Mouse (Mus musculus) forebrain, embryonic 13.5 days (tissue): ENCODE measurements around the gene Hapln1. TPM values are rescaled to one million over a fixed set of nuclear protein-coding genes. Genes with fewer than 3 reads are reported as not detected.

Experiments
- ATAC-seq: fragments of 200-750 bp; cut with Nextera tagmentation; 2 replicates; pipeline ENCODE4 v1.8.0; 2017
- H3K27ac ChIP-seq: fragments of 300-500 bp; sonication (generic); 2 replicates; pipeline ENCODE4 v1.5.1; 2015; ENCODE audit warnings: inconsistent platforms, mild to moderate bottlenecking, moderate library complexity
- H3K27me3 ChIP-seq: fragments of 300-500 bp; sonication (generic); 2 replicates; pipeline ENCODE4 v1.6.1; 2015; ENCODE audit warnings: mild to moderate bottlenecking, inconsistent platforms
- H3K36me3 ChIP-seq: fragments of 300-500 bp; sonication (generic); 2 replicates; pipeline ENCODE4 v1.6.1; 2015; ENCODE audit warnings: mild to moderate bottlenecking, inconsistent platforms; ENCODE audit not compliant: poor library complexity, severe bottlenecking
- H3K4me1 ChIP-seq: fragments of 300-500 bp; sonication (generic); 2 replicates; pipeline ENCODE4 v1.6.1; 2015; ENCODE audit warnings: inconsistent platforms
- H3K4me2 ChIP-seq: fragments of 300-500 bp; sonication (generic); 2 replicates; pipeline ENCODE4 v1.6.1; 2015; ENCODE audit warnings: inconsistent platforms, mild to moderate bottlenecking, moderate library complexity
- H3K4me3 ChIP-seq: fragments of 300-500 bp; sonication (generic); 2 replicates; pipeline ENCODE4 v1.5.1; 2015; ENCODE audit warnings: mild to moderate bottlenecking, inconsistent platforms
- H3K9ac ChIP-seq: fragments of 300-500 bp; sonication (generic); 2 replicates; pipeline ENCODE4 v1.6.1; 2015; ENCODE audit warnings: mild to moderate bottlenecking, inconsistent platforms
- H3K9me3 ChIP-seq: fragments of 300-500 bp; sonication (generic); replicated peaks from 2 replicates; pipeline ENCODE4 v1.6.1; 2016; ENCODE audit warnings: inconsistent platforms
- WGBS: fragments of 180-500 bp; shearing (Covaris S2); methylation state at CpG from one replicate; pipeline ENCODE4 v1.1.7; 2015; 5-methylcytosine and 5-hydroxymethylcytosine counted together
- polyA plus RNA-seq: library from polyadenylated mRNA; unstranded; fragments of >200 nt; fragmentation: Nextera tagmentation; extraction: Ambion mirVana; gene quantifications from 2 replicates; pipeline ENCODE4 v1.2.1, GENCODE M21; 2015

Hapln1 gene
- polyA plus RNA-seq, 1 experiment from 2014 or later: 0.76 TPM

DNA sequence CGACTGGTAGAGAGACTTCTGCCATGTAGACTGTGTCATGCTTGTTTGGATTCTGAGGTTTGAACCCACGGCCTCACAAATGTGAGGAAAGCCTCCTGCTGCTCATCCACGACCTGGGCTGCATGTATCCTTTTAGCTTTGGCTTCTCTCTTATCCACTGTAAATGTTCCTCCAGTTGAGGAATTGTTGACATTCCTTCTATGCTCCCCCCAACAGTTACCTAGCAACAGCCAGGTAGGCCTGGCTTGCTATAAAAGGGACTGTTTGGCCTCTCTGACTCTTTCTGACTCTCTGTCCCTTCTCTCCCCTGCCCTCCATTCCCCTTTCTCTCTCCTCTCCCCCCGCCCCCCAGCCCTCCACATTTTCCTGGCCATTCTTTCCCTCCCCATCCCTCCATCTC lies 9.9 kb downstream of the Hapln1 start:
- Histone ChIP-seq H3K4me2 (no peak overlapping the region), H3K27me3 (no peaks in the 10 kb centered on the region), H3K27ac (no peak overlapping the region), H3K9me3 (no peaks in the 10 kb centered on the region), H3K9ac (no peak overlapping the region), H3K4me3 (no peak overlapping the region), H3K36me3 (no peaks in the 10 kb centered on the region), H3K4me1 (no peaks in the 10 kb centered on the region)
- no peak for ATAC-seq
- WGBS: 62% methylated on average over 4 of the region's 4 CpGs

DNA sequence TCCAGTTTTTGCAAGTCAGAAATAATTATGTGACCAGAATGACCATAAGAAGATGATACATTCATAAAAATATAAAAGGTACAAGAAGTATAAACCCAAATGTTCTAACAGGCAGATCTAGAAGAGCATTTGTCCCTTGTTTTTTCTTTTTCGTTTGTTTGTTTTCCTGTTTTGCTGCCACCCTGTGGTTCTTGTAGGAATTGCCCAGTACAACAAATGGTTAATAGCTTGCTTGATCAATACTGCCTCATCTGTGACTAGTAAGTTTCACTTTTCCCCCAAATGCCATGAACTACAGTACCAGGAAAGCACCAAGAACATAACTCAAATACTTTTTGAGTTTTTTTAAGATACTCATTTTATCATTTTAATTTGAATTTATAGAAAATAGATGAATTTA lies 11.9 kb downstream of the Hapln1 start:
- H3K4me1 ChIP-seq: no peaks in the 10 kb centered on the region
- ATAC-seq: no peak
- no peaks in the 10 kb centered on the region for H3K27me3 ChIP-seq
- 7% methylated on average over 1 of the region's 1 CpGs for WGBS
- no peak overlapping the region for H3K4me3 ChIP-seq
- H3K27ac ChIP-seq: no peak overlapping the region
- no peaks in the 10 kb centered on the region for H3K36me3 ChIP-seq
- H3K9ac ChIP-seq: no peak overlapping the region
- H3K9me3 ChIP-seq: no peaks in the 10 kb centered on the region
- H3K4me2 ChIP-seq: no peak overlapping the region

DNA sequence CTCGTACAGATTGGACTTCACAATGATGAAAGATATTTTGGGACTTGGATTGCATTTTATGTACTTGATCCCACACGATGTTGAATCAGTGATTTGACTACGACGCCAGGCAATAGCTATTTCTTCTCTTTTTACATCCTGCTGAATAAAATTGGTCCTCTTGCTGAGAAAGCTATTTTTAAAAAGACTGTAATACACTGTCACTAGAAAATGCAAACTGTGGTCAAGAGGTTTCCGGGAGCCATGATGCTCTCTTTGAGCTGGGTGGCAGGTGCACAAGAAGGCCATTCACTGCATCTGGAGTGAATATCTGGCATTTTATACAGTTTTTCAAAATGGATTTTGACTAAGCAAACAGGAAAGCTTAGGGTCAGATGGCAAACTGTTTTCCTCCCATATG lies 24.9 kb downstream of the Hapln1 start:
- no peak overlapping the region for H3K4me3 ChIP-seq
- H3K27ac ChIP-seq: no peak overlapping the region
- H3K9ac ChIP-seq: no peak overlapping the region
- no peaks in the 10 kb centered on the region for H3K9me3 ChIP-seq
- H3K27me3 ChIP-seq: no peaks in the 10 kb centered on the region
- H3K36me3 ChIP-seq: no peaks in the 10 kb centered on the region
- H3K4me2 ChIP-seq: no peak overlapping the region
- H3K4me1 ChIP-seq: no peaks in the 10 kb centered on the region
- no peak for ATAC-seq
- 93% methylated on average over 5 of the region's 5 CpGs for WGBS

DNA sequence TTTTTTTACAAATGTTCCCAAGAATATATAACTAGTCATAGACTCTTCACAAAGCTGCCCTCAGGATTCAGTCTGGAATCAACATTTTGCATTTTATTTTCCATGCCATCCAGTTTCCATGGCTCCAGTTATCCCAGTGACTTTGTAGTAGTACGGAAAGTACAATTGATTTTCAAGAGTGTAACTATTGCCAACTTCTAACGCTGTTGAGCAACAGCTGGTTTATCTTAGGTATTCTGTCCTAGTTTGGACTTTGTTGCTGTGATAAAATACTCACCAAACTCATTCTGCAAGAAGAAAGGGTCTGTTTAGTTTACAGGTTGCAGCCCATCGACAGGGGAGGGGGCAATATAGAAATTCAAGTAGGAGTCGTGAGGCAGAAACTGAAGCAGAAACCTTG lies 26.7 kb downstream of the Hapln1 start:
- Histone ChIP-seq H3K27ac (no peak overlapping the region), H3K36me3 (no peaks in the 10 kb centered on the region), H3K4me3 (no peak overlapping the region), H3K27me3 (no peaks in the 10 kb centered on the region), H3K4me1 (no peaks in the 10 kb centered on the region), H3K4me2 (no peak overlapping the region), H3K9me3 (no peaks in the 10 kb centered on the region), H3K9ac (no peak overlapping the region)
- no peak for ATAC-seq
- WGBS: 90% methylated on average over 4 of the region's 4 CpGs

DNA sequence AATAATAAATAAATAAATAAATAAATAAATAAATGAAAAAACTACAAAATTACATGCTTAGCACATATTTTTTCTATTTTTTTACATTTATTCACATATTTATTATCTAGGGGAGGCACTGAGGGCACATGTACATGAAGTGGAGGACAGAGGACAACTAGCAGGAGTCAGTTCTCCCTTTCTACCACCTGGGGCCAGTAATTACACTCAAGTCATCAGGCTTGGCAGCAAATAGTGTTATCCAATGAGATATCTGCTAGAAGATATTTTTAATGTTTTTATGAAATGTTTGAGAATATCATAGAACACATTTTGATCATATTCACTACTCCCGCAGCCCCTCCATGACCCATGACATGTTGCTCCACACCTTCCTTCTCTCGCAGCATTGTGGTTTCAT lies 39.5 kb downstream of the Hapln1 start:
- no peak for ATAC-seq
- Histone ChIP-seq H3K36me3 (no peaks in the 10 kb centered on the region), H3K4me3 (no peak overlapping the region), H3K4me2 (no peak overlapping the region), H3K9me3 (no peaks in the 10 kb centered on the region), H3K4me1 (no peaks in the 10 kb centered on the region), H3K9ac (no peak overlapping the region), H3K27ac (no peak overlapping the region), H3K27me3 (no peaks in the 10 kb centered on the region)
- WGBS: 93% methylated on average over 2 of the region's 2 CpGs

DNA sequence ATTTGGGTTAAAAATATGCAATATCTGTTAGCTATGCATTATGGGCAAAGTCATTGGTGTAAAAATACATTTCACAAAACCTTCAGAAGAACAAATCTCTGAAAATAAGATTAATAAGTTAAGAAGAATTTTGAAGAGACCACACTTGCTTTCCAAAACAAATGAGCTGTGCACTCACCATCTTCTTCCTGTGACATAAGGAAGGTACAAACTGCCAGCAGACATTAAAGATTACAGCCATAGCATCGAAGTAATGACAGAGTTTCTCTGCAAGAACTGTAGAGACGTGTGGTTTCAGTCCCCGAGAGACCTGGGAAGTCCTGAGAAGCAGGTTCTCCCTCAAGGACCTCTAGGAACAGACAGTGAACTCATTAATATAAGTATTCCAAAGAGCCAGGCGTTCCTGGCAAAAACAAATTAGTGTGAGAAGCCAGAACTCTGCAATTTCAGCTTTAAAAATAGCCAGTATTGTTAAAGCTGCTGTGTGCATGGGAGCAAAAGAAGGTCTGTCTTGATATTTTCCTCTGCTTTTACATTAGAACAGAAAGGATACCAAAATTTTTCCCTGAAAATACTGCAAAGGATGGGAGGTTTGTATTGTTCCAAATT lies 43.6 kb downstream of the Hapln1 start:
- Histone ChIP-seq H3K9ac (no peak overlapping the region), H3K9me3 (no peaks in the 10 kb centered on the region), H3K4me1 (no peaks in the 10 kb centered on the region), H3K4me3 (no peak overlapping the region), H3K27ac (no peak overlapping the region), H3K27me3 (no peaks in the 10 kb centered on the region), H3K4me2 (no peak overlapping the region), H3K36me3 (no peaks in the 10 kb centered on the region)
- no peak for ATAC-seq
- 74% methylated on average over 4 of the region's 4 CpGs for WGBS

DNA sequence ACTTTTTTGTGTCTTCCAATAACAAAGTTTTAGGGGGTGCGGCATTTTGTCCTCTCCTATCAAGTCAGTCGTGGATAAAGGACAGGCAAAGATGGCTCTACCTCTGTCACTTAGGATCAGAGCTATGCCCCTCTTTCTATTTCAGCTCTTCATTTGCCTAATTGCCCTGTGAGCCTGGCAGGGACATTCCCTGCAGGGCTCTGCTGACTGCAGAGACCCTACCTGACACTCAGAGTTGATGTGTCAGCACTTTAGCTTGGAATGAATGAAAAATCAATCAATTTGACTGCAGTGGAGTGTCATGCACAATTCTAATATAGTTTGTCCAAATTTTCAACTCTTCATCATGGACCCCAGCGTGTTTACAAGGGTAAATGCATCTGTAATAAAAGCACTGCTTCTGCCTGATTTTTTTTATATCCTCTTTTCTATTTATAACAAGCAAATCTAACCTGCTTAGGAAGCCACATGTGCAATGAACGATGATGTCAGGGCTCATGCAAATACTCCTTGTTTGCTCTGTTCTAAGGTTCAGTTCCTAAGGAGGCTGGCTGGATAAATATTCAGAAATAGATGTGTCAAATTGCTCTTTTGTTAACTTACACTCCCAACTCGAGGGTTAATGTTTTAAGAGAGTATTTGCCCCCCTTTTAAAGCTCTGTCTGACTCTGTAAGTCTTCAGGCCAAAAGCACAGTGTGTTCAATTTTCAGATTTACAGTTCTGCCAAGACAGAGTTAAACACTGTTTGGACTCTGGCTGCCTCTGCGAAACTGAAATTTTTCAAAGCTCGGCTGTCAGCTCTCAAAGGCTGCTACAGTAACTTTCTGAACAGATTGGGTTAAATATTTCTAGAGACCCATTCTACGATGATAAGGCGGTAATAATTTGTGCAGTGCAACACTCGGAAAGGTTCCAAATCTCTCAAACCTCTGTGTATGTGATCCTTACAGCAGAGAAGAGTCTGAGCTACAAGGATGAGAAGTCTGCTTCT lies 44.4 kb downstream of the Hapln1 start:
- no peak overlapping the region for H3K27ac ChIP-seq
- no peaks in the 10 kb centered on the region for H3K4me1 ChIP-seq
- no peak overlapping the region for H3K9ac ChIP-seq
- H3K4me3 ChIP-seq: no peak overlapping the region
- no peak for ATAC-seq
- H3K36me3 ChIP-seq: no peaks in the 10 kb centered on the region
- no peaks in the 10 kb centered on the region for H3K9me3 ChIP-seq
- no peaks in the 10 kb centered on the region for H3K27me3 ChIP-seq
- H3K4me2 ChIP-seq: no peak overlapping the region
- WGBS: 67% methylated on average over 10 of the region's 10 CpGs

DNA sequence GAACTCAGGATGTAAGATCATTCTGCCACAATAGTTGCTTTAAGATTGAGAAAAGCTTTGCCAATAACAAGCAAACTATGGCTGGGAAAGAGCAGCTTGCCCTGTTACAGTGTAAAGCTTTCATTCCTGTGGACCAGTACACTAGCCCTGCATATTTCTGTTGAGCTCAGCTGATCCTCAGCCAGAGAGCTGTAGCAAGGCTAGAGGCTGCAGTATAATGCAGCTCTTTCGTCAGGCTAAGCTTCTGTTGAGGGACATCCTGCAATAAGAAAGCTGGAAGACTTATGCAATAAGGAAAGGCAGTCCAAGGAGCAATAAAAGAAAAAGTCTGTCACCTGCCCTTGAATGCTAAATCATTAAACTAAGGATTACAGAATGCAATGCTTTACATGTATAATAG lies 45.5 kb downstream of the Hapln1 start:
- WGBS: 55% methylated on average over 1 of the region's 1 CpGs
- H3K4me3 ChIP-seq: no peak overlapping the region
- no peak overlapping the region for H3K27ac ChIP-seq
- H3K36me3 ChIP-seq: no peaks in the 10 kb centered on the region
- H3K9ac ChIP-seq: no peak overlapping the region
- no peaks in the 10 kb centered on the region for H3K4me1 ChIP-seq
- no peak overlapping the region for H3K4me2 ChIP-seq
- no peaks in the 10 kb centered on the region for H3K27me3 ChIP-seq
- no peak for ATAC-seq
- H3K9me3 ChIP-seq: no peaks in the 10 kb centered on the region

DNA sequence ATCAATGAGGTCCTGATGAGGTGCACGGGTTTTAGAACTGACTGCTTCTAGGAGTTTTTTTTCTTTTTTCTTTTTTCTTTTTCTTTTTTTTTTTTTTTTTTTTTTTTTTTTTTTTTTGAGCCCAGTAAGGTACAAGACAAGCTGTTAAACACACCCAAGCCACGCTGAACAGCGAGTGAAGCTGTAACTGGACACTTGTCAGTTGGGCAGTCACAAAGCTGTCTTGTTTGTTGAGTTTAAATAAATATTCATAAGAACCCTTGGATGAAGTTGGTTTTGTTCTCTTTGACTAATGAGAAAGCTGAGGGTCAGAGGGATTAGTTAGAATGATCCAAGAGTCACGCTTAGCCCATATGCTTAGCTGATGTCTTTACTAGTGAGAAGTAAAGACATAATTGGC lies 55.5 kb downstream of the Hapln1 start:
- ATAC-seq: no peak

DNA sequence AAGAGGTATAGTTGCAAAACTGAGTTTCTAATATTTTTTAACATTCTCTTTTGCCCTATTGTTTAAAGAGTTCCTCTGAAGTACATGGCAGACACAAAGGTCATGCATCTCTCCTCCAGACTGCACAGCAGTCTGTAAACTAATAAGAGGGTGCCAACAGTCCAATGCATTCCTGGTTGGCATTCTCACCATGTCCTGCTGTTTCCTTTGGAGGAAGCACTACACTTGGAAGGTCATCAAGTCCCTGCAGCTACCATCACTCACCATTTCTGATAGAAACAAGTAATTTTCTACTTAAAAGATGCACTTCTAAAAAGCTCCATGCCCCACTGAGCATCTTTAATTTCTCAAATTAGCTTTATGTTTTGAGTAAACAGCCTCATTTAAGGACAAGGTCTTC lies 57.8 kb downstream of the Hapln1 start:
- H3K27me3 ChIP-seq: no peaks in the 10 kb centered on the region
- H3K27ac ChIP-seq: no peak overlapping the region
- H3K4me2 ChIP-seq: no peak overlapping the region
- no peak overlapping the region for H3K4me3 ChIP-seq
- H3K9me3 ChIP-seq: 0 out of 2 replicates have a peak, but pooled peaks cover 7% of the 10 kb centered on the region
- H3K4me1 ChIP-seq: no peaks in the 10 kb centered on the region
- H3K9ac ChIP-seq: no peak overlapping the region
- no peaks in the 10 kb centered on the region for H3K36me3 ChIP-seq
- ATAC-seq: no peak

More for the DNA sequence above, 55.5 kb downstream of the Hapln1 start:
- WGBS: 53% methylated on average over 4 of the region's 4 CpGs
- Histone ChIP-seq H3K4me1 (no peaks in the 10 kb centered on the region), H3K27me3 (no peaks in the 10 kb centered on the region), H3K4me2 (no peak overlapping the region), H3K36me3 (no peaks in the 10 kb centered on the region), H3K4me3 (no peak overlapping the region), H3K9me3 (0 out of 2 replicates have a peak, but pooled peaks cover 7% of the 10 kb centered on the region), H3K9ac (no peak overlapping the region), H3K27ac (no peak overlapping the region)

DNA sequence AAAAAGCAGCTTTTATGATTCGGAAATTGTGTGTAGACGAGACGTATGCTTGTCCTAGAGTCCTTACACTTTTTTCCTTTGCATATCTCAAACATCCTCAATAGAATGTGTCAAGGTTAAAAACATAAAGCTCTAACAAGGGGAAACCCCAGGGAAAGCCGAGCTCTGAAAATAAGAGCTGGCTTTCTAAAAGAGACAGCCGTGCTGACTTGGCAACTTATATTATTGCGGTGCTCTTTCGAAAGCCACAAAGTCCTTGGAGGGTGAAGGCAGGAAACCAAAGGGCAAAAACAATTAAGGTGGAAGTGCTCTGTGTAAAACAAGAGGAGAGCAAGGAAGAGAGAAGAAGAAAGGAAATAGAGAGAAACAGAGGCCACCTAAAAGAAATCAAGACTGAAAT lies 60.9 kb downstream of the Hapln1 start:
- ATAC-seq: no peak
- WGBS: 78% methylated on average over 7 of the region's 7 CpGs
- H3K27ac ChIP-seq: no peak overlapping the region
- no peaks in the 10 kb centered on the region for H3K36me3 ChIP-seq
- H3K4me2 ChIP-seq: no peak overlapping the region
- no peaks in the 10 kb centered on the region for H3K27me3 ChIP-seq
- no peaks in the 10 kb centered on the region for H3K9me3 ChIP-seq
- no peaks in the 10 kb centered on the region for H3K4me1 ChIP-seq
- no peak overlapping the region for H3K4me3 ChIP-seq
- no peak overlapping the region for H3K9ac ChIP-seq

DNA sequence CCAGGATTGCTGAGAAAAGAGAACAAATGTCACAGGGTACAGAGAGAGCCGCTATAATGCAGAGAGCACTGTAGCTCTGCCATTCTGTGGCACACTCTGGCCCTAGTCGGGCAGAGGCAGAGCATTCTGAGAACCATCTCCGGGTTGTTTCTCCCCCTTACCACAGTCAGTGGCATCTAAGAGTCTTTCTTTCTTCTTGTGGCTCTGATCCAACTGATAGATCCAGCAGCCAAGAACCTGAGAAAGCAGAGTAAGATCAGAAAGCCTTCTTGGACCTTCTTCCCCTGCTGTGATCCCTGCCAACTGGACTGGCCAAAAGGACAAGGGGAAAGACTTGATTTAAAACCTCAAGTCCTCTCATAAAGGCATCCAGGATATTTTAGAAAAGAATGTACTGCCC lies 63.7 kb downstream of the Hapln1 start:
- no peaks in the 10 kb centered on the region for H3K36me3 ChIP-seq
- H3K9me3 ChIP-seq: no peaks in the 10 kb centered on the region
- H3K4me1 ChIP-seq: no peaks in the 10 kb centered on the region
- no peak overlapping the region for H3K4me2 ChIP-seq
- H3K27me3 ChIP-seq: no peaks in the 10 kb centered on the region
- no peak for ATAC-seq
- H3K4me3 ChIP-seq: no peak overlapping the region
- H3K9ac ChIP-seq: no peak overlapping the region
- no peak overlapping the region for H3K27ac ChIP-seq
- 82% methylated on average over 3 of the region's 3 CpGs for WGBS
